Mouse (Mus musculus) embryonic facial prominence, embryonic 10.5 days (tissue): ENCODE data around the gene Efna3. TPM values are rescaled to one million over a fixed set of nuclear protein-coding genes. Genes with fewer than 3 reads are reported as not detected.

ENCODE experiments used
- DNase-seq: peaks from one replicate; pipeline ENCODE4 v3.0.0-alpha.2; 2017; ENCODE audit warnings: low spot score
- H3K27ac ChIP-seq: fragments of 300-500 bp; sonication (generic); replicated peaks from 2 replicates; pipeline ENCODE4 v1.5.1; 2016; ENCODE audit warnings: mild to moderate bottlenecking
- H3K27me3 ChIP-seq: fragments of 300-500 bp; sonication (generic); replicated peaks from 2 replicates; pipeline ENCODE4 v1.6.1; 2016; ENCODE audit warnings: low read depth, mild to moderate bottlenecking; ENCODE audit not compliant: poor library complexity, severe bottlenecking
- H3K36me3 ChIP-seq: fragments of 300-500 bp; sonication (generic); replicated peaks from 2 replicates; pipeline ENCODE4 v1.6.1; 2016; ENCODE audit warnings: mild to moderate bottlenecking, moderate library complexity
- H3K4me1 ChIP-seq: fragments of 300-500 bp; sonication (generic); 2 replicates; pipeline ENCODE4 v1.6.1; 2016
- H3K4me3 ChIP-seq: fragments of 300-500 bp; sonication (generic); 2 replicates; pipeline ENCODE4 v1.5.1; 2016; ENCODE audit warnings: mild to moderate bottlenecking, moderate library complexity
- H3K9me3 ChIP-seq: fragments of 300-500 bp; sonication (generic); 2 replicates; pipeline ENCODE4 v1.6.1; 2016; ENCODE audit warnings: mild to moderate bottlenecking
- WGBS: fragments of 180-500 bp; shearing (Covaris S2); methylation state at CpG from one replicate; pipeline ENCODE4 v1.1.7; 2016; 5-methylcytosine and 5-hydroxymethylcytosine counted together
- polyA plus RNA-seq: library from polyadenylated mRNA; unstranded; fragments of >200 nt; fragmentation: Nextera tagmentation; extraction: Ambion mirVana; gene quantifications from 2 replicates; pipeline ENCODE4 v1.2.1, GENCODE M21; 2016

Efna3 gene
- polyA plus RNA-seq, 1 experiment from 2014 or later: 6.8 TPM

DNA sequence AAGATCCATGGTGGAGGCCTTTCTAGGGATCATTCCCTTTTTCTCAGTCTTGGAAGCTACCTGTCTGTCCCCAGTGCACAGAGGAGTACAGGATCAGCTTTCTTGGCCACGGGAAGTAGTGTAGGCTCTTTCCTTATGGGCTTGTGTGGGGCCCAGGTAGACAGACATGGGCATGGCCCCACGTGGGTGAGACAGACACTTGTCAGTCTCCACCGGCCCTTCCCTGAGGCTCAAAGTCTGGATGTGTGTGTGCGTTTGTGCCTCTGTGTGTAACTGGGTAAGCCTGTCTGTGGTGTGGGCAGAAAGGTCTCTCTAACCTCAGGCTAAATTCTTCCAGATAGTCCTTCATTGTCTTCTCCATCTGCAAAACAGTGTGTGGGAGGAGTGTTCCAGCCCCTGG lies 17.7 kb downstream of the Efna3 start:
- Histone ChIP-seq H3K27me3 (peaks cover 4% of the 10 kb centered on the region), H3K4me3 (no peak overlapping the region), H3K36me3 (no peaks in the 10 kb centered on the region), H3K27ac (peak overlapping the region; percentile 60; the same call in 1 of the 2 replicates), H3K9me3 (no peaks in the 10 kb centered on the region), H3K4me1 (peaks cover 25% of the 10 kb centered on the region)
- 52% methylated on average over 4 of the region's 4 CpGs for WGBS
- no peak for DNase-seq

DNA sequence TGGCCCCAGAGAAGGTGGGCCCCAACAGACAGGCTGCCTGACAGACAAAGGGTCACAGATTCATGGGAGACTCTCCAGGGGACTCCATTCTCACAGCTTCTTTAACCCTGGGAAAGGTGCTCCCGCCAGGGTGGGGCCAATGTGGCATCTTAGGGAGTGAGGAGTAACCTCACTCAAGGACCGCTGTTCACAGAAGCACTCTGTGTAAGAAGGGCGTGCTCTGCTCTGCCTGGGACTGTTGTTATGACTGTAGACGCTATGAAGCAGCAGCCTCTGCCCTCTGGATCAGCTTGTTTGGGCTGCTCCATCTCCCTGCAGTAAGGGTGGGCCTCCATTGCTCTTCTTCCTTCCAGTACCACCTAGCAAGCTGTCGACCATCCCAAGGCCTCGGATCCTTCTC lies 18.3 kb downstream of the Efna3 start:
- no peak for DNase-seq
- WGBS: 63% methylated on average over 6 of the region's 6 CpGs
- Histone ChIP-seq H3K4me3 (no peak overlapping the region), H3K4me1 (peaks cover 32% of the 10 kb centered on the region), H3K36me3 (no peaks in the 10 kb centered on the region), H3K27me3 (peaks cover 9% of the 10 kb centered on the region), H3K9me3 (no peaks in the 10 kb centered on the region), H3K27ac (0 out of 2 replicates have a peak overlapping the region, but pooled peaks have one; percentile 30)

DNA sequence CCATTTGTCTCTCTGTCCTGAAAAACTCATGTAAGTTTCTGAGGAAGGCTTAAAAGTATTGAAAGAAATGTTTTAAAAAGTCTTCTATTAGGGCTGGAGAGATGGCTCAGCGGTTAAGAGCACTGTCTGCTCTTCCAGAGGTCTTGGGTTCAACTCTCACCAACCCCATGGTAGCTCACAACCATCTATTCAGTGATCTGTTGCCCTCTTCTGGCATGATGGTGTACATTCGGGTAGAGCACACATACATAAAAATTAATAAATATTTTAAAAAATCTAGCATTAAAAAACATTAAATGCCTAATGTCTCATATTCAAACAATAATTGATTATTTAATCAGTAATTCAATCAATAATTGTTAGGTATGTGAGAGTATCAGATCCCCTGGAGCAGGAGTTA lies 22.3 kb downstream of the Efna3 start:
- Histone ChIP-seq H3K27me3 (peaks cover 18% of the 10 kb centered on the region), H3K4me3 (no peak overlapping the region), H3K36me3 (no peaks in the 10 kb centered on the region), H3K27ac (no peak overlapping the region), H3K4me1 (peaks cover 20% of the 10 kb centered on the region), H3K9me3 (no peaks in the 10 kb centered on the region)
- 65% methylated on average over 2 of the region's 2 CpGs for WGBS
- no peak for DNase-seq

DNA sequence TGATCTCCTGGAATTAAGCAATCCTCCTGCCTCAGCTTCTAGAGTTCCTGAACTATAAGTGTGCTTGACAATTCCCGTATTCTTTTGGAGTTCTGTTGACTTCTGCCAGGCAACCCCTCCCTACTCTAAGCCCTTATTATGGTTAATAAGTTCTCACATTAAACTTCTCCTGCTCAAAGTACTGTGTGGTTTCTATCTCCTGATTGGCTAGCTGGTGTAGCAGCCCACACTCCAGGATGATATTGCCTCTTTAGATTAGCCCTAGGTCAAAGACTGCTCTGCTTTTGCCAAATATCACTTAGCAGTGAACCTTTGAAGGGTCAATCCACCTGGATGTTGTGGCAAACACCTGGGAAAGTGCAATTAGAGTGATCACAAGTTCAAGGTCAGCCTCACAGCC lies 22.7 kb downstream of the Efna3 start:
- H3K4me3 ChIP-seq: peak overlapping the region; percentile 44
- 61% methylated on average over 1 of the region's 1 CpGs for WGBS
- no peaks in the 10 kb centered on the region for H3K36me3 ChIP-seq
- peaks cover 18% of the 10 kb centered on the region for H3K27me3 ChIP-seq
- H3K4me1 ChIP-seq: peaks cover 16% of the 10 kb centered on the region
- no peaks in the 10 kb centered on the region for H3K9me3 ChIP-seq
- DNase-seq: no peak
- no peak overlapping the region for H3K27ac ChIP-seq

DNA sequence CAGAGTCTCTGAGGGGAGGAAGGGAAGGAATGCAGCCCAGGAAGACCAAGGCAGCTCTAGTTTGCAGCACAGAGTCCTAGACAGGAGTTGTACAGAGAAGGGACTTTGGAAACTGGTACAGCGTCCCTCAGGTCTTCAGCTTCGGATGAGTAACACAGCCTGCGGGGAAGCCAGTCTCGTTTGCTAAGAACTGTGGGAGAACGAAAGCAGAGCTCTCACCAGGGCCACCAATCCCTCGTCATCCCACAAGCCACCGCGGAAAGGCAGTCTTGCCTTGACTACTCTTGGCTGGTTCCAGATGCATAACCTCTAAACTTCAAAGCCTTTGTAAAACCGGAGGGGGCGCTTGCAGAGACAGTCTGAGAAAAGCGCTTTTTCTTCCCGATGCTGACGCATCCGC lies 23.3 kb downstream of the Efna3 start:
- Histone ChIP-seq H3K27me3 (peaks cover 18% of the 10 kb centered on the region), H3K9me3 (no peaks in the 10 kb centered on the region), H3K27ac (peak overlapping the region; percentile 10; the same call in 1 of the 2 replicates), H3K36me3 (no peaks in the 10 kb centered on the region), H3K4me1 (peaks cover 16% of the 10 kb centered on the region), H3K4me3 (peak overlapping the region; percentile 44)
- WGBS: 5% methylated on average over 14 of the region's 14 CpGs
- DNase-seq: peak; percentile 66

DNA sequence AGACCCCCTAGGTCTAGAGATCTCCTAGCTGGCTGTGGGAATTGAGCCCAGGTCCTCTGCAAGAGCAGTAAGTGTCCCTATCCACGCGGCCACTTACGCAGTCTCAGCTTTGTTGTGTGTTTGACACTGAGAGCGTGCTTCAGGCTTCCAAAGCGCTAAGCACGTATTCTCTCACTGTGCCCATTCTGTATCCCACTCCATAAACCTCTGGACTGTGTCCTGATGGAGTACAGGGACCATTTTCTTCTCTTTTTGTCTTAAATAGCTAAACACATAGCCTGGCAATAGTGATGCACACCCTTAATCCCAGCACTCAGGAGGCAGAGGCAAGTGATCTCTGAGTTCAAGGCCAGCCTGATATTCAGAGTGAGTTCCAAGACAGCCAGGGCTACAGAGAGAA lies 23.9 kb downstream of the Efna3 start:
- peaks cover 16% of the 10 kb centered on the region for H3K4me1 ChIP-seq
- no peak for DNase-seq
- WGBS: 83% methylated on average over 6 of the region's 6 CpGs
- H3K27me3 ChIP-seq: peaks cover 18% of the 10 kb centered on the region
- no peaks in the 10 kb centered on the region for H3K9me3 ChIP-seq
- H3K4me3 ChIP-seq: no peak overlapping the region
- H3K36me3 ChIP-seq: no peaks in the 10 kb centered on the region
- no peak overlapping the region for H3K27ac ChIP-seq

DNA sequence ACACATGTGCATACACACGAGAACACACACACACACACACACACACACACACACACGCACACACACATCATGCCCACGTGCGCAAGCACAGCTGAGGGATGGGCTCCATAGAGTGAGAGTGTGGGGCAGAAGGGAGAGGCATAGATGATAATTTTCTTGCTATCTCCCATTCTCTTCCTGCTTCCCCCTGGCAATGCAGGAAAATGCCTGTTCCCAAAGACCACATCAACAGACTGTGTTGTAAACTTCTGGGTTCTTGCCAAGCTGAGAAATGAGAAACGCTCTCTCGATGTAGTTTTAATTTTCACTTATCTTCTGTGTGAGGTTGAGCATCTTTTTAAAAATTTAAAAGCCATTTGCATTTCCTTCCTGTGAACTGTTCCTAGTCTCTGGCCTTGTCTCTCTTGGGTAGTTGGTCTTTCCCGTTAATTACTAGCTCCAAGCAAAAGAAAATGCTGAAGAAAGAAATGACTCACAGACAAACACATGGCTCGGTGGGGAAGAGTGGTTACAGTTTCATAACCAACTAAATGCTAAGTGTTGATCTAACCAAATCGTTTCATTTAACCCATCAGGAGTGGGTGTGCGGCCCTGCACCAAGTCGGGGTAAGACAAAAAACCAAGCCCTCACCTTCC lies 25.9 kb downstream of the Efna3 start:
- H3K27ac ChIP-seq: no peak overlapping the region
- DNase-seq: no peak
- 85% methylated on average over 11 of the region's 11 CpGs for WGBS
- peaks cover 18% of the 10 kb centered on the region for H3K27me3 ChIP-seq
- H3K9me3 ChIP-seq: no peaks in the 10 kb centered on the region
- no peak overlapping the region for H3K4me3 ChIP-seq
- H3K36me3 ChIP-seq: no peaks in the 10 kb centered on the region
- H3K4me1 ChIP-seq: peaks cover 19% of the 10 kb centered on the region

DNA sequence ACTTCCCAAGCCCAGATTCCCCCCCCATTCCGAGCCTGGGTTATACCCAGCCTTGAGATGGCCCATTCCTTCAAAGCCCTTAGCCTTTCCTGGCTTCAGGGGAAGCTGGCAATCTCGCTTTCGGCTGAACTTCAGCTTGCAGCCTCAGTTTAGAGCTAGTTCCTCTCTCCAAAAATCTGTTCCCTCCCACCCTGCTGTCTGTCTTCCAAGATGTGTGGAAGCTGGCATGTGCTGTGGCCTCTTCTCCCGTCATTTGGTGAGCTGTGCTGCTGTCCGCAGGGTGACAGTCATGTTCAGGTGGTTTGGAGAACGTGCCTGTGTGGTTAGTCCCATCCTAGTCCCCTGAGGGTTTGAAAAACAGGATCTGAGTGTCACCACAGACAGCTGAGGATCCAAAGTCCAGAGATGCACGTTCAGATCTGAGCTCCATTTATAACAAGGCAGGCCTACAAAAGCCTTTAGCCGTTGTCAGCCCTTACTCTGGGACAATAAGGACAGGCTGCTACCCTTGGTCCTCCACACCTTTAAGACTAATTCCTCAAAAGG lies 27.0 kb downstream of the Efna3 start:
- 84% methylated on average over 8 of the region's 8 CpGs for WGBS
- Histone ChIP-seq H3K36me3 (no peaks in the 10 kb centered on the region), H3K4me3 (no peak overlapping the region), H3K9me3 (no peaks in the 10 kb centered on the region), H3K27ac (no peak overlapping the region), H3K4me1 (peaks cover 19% of the 10 kb centered on the region), H3K27me3 (peaks cover 18% of the 10 kb centered on the region)
- DNase-seq: no peak

DNA sequence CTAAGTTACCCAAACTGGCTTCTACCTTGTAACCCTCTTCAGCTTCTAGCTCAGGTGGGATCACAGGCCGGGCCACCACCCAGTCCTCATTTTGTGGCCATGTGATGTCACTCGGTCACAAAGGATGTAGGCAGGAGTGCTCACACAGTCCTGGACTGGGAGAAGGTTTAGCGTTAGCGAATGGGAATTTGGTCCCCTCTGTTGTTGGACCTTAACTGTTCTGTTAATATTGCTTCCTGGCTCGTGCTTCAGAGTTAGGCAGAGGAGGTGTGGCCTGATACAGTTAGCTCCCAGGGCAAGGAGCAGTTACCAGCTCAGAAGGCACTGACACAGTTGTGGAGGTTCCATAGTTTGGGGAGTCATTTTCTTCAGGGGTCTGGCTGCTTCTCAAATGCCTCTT lies 28.6 kb downstream of the Efna3 start:
- H3K9me3 ChIP-seq: no peaks in the 10 kb centered on the region
- DNase-seq: no peak
- H3K4me3 ChIP-seq: no peak overlapping the region
- H3K27me3 ChIP-seq: peaks cover 6% of the 10 kb centered on the region
- H3K27ac ChIP-seq: no peak overlapping the region
- H3K36me3 ChIP-seq: no peaks in the 10 kb centered on the region
- H3K4me1 ChIP-seq: peaks cover 9% of the 10 kb centered on the region
- WGBS: 78% methylated on average over 5 of the region's 5 CpGs

DNA sequence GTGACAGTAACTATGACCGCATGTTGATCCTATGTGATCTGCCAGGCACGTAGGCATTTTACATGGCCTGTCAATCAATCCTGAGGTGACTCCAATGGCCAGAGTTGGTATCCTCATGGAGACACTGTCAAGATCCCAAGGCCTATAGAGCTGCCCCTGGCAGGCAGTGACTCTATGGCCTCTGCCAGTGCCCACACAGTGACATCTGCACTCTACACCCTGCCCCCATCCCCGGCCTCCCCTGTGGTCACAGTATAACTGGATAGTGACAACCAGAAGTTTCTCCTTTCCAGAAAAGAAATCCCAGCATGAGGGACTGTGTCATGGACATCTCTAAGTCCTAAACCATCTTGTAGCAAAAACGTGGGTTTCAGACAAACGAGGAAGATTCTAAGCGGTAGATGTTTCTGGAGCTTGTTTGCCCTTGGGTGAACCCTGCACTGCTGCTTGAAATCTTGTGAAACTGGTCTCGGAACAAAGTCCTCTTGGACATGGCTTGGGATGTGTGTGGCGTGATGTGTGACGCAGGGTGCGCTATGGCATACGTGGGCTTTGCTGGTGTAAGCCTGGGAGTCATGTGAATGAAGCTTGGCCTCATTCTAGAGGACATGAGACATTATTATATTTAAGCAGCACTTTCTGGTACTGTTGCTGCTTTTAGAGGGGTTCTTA lies 29.4 kb downstream of the Efna3 start:
- no peaks in the 10 kb centered on the region for H3K36me3 ChIP-seq
- no peak overlapping the region for H3K4me3 ChIP-seq
- H3K27me3 ChIP-seq: no peaks in the 10 kb centered on the region
- DNase-seq: no peak
- no peak overlapping the region for H3K27ac ChIP-seq
- 92% methylated on average over 11 of the region's 11 CpGs for WGBS
- no peaks in the 10 kb centered on the region for H3K9me3 ChIP-seq
- peaks cover 13% of the 10 kb centered on the region for H3K4me1 ChIP-seq

DNA sequence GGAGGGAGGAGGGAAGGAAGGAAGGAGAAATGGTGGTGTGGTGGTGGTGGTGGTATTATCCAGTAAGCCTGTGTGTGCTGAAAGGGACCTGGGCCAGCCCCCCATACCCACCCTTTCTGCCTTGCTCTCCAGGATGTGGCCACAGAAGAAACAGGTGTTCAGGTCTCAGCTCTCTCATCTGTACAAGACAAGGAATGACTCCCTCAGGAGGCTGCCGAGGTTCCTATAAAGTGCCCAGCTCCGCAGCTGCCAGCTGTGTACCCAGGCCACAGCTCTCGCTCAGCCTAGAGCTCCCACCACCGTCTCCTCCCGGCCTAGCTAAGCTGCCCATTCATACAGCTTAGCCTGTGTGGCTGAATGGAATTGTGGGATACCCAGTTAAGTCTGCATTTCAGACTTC lies 30.5 kb downstream of the Efna3 start:
- no peaks in the 10 kb centered on the region for H3K9me3 ChIP-seq
- 76% methylated on average over 5 of the region's 5 CpGs for WGBS
- no peak overlapping the region for H3K4me3 ChIP-seq
- no peaks in the 10 kb centered on the region for H3K36me3 ChIP-seq
- DNase-seq: no peak
- H3K27ac ChIP-seq: no peak overlapping the region
- no peaks in the 10 kb centered on the region for H3K27me3 ChIP-seq
- H3K4me1 ChIP-seq: peaks cover 24% of the 10 kb centered on the region

DNA sequence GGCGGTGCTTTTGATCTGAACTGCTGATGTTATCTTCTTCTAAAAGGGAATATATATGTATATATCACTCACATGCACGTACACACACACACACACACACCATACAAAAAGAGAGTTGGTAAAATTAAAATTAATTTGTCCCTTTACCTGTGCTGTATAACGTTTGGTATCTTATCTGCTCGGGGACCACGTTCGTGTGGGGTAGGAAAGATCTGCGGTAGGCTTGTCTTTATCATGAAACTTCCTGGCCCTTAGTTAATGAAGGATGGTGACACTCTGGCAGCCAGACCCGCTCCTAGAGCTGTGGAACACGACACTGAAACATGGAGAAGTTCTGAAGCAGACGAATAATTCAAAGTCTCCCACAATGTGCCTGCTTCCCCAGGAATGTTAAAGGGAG lies 30.9 kb downstream of the Efna3 start:
- 77% methylated on average over 10 of the region's 10 CpGs for whole genome bisulfite sequencing
- H3K4me1 ChIP-seq: peaks cover 28% of the 10 kb centered on the region
- H3K27me3 ChIP-seq: no peaks in the 10 kb centered on the region
- H3K36me3 ChIP-seq: no peaks in the 10 kb centered on the region
- DNase-seq: no peak
- H3K27ac ChIP-seq: no peak overlapping the region
- H3K9me3 ChIP-seq: no peaks in the 10 kb centered on the region
- H3K4me3 ChIP-seq: no peak overlapping the region

DNA sequence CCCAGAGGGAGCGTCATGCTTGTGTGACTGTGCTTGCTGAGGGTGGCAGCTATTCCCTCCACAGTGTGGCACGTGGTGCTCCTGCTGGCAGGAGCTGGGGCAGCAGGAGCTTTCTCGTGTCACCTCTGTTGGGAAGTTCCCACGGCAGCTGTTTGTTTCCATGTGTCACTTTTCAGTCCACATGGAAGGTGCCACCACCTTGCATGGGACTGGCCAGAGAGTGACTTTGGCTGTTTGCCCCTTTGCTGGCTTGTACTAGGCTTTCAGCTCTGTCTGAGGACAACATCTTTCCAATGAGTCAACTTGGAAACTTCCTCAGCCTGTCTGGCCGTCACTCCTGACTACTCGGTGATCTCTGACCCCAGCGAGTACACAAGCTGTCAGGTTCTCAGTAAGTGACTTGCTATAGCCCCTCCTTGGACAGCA lies 34.2 kb downstream of the Efna3 start:
- no peak overlapping the region; the same call in 1 of the 2 replicates for H3K27ac ChIP-seq
- H3K36me3 ChIP-seq: no peaks in the 10 kb centered on the region
- no peaks in the 10 kb centered on the region for H3K9me3 ChIP-seq
- no peak overlapping the region for H3K4me3 ChIP-seq
- 55% methylated on average over 7 of the region's 7 CpGs for WGBS
- DNase-seq: no peak
- H3K4me1 ChIP-seq: peaks cover 46% of the 10 kb centered on the region
- peaks cover 14% of the 10 kb centered on the region for H3K27me3 ChIP-seq
